Mouse (Mus musculus) neural tube, embryonic 15.5 days (tissue): ENCODE measurements around the gene Mrps21. TPM values are rescaled to one million over a fixed set of nuclear protein-coding genes. Genes with fewer than 3 reads are reported as not detected.

Experiments
- ATAC-seq: fragments of 200-750 bp; cut with Nextera tagmentation; 2 replicates; pipeline ENCODE4 v1.8.0; 2017; ENCODE audit warnings: mild to moderate bottlenecking, moderate TSS enrichment, moderate library complexity; ENCODE audit not compliant: low FRiP score
- H3K27ac ChIP-seq: fragments of 300-500 bp; sonication (generic); replicated peaks from 2 replicates; pipeline ENCODE4 v1.5.1; 2015; ENCODE audit warnings: mild to moderate bottlenecking, inconsistent platforms
- H3K27me3 ChIP-seq: fragments of 300-500 bp; sonication (generic); replicated peaks from 2 replicates; pipeline ENCODE4 v1.6.1; 2015; ENCODE audit warnings: inconsistent platforms
- H3K36me3 ChIP-seq: fragments of 300-500 bp; sonication (generic); 2 replicates; pipeline ENCODE4 v1.6.1; 2015; ENCODE audit warnings: inconsistent platforms
- H3K4me1 ChIP-seq: fragments of 300-500 bp; sonication (generic); 2 replicates; pipeline ENCODE4 v1.6.1; 2015; ENCODE audit warnings: inconsistent platforms
- H3K4me2 ChIP-seq: fragments of 300-500 bp; sonication (generic); 2 replicates; pipeline ENCODE4 v1.6.1; 2015; ENCODE audit warnings: inconsistent platforms, mild to moderate bottlenecking, moderate library complexity
- H3K4me3 ChIP-seq: fragments of 300-500 bp; sonication (generic); replicated peaks from 2 replicates; pipeline ENCODE4 v1.5.1; 2015; ENCODE audit warnings: mild to moderate bottlenecking, inconsistent platforms
- H3K9ac ChIP-seq: fragments of 300-500 bp; sonication (generic); replicated peaks from 2 replicates; pipeline ENCODE4 v1.6.1; 2015; ENCODE audit warnings: mild to moderate bottlenecking, inconsistent platforms
- H3K9me3 ChIP-seq: fragments of 300-500 bp; sonication (generic); replicated peaks from 2 replicates; pipeline ENCODE4 v1.6.1; 2016; ENCODE audit warnings: inconsistent platforms
- WGBS: fragments of 180-500 bp; shearing (Covaris S2); methylation state at CpG from one replicate; pipeline ENCODE4 v1.1.7; 2015; ENCODE audit warnings: mixed read lengths; 5-methylcytosine and 5-hydroxymethylcytosine counted together
- polyA plus RNA-seq: library from polyadenylated mRNA; unstranded; fragments of >200 nt; fragmentation: Nextera tagmentation; extraction: Ambion mirVana; gene quantifications from 2 replicates; pipeline ENCODE4 v1.2.1, GENCODE M21; 2015

Mrps21 gene
- polyA plus RNA-seq, 1 experiment from 2014 or later = 296 TPM

- H3K4me2 ChIP-seq = no peak overlapping the region
- no peak overlapping the region for H3K27ac ChIP-seq
- no peak overlapping the region for H3K9ac ChIP-seq
- no peaks in the 10 kb centered on the region for H3K9me3 ChIP-seq
- no peak overlapping the region for H3K4me3 ChIP-seq
- 82% methylated on average over 3 of the region's 3 CpGs for WGBS
- H3K36me3 ChIP-seq = no peaks in the 10 kb centered on the region
- H3K4me1 ChIP-seq = peaks cover 16% of the 10 kb centered on the region
- H3K27me3 ChIP-seq = no peaks in the 10 kb centered on the region
- ATAC-seq = no peak
Observed at GRCm38 (mm10) chr3:95889664-95890063, 18.3 kb upstream of the Mrps21 start.

- no peaks in the 10 kb centered on the region for H3K36me3 ChIP-seq
- no peak overlapping the region for H3K9ac ChIP-seq
- H3K4me3 ChIP-seq = no peak overlapping the region
- 76% methylated on average over 4 of the region's 4 CpGs for WGBS
- no peaks in the 10 kb centered on the region for H3K27me3 ChIP-seq
- no peak for ATAC-seq
- H3K4me2 ChIP-seq = no peak overlapping the region
- H3K27ac ChIP-seq = no peak overlapping the region
- no peaks in the 10 kb centered on the region for H3K9me3 ChIP-seq
- H3K4me1 ChIP-seq = peaks cover 14% of the 10 kb centered on the region
Observed at GRCm38 (mm10) chr3:95887596-95887995, 16.3 kb upstream of the Mrps21 start.

GRCm38 (mm10) chr3:95884400-95884799 lies 13.1 kb upstream of the Mrps21 start:
- 83% methylated on average over 5 of the region's 5 CpGs for WGBS
- no peaks in the 10 kb centered on the region for H3K27me3 ChIP-seq
- H3K9me3 ChIP-seq = no peaks in the 10 kb centered on the region
- H3K27ac ChIP-seq = no peak overlapping the region
- H3K4me1 ChIP-seq = peaks cover 18% of the 10 kb centered on the region
- no peaks in the 10 kb centered on the region for H3K36me3 ChIP-seq
- no peak for ATAC-seq
- H3K4me2 ChIP-seq = no peak overlapping the region
- no peak overlapping the region for H3K4me3 ChIP-seq
- H3K9ac ChIP-seq = no peak overlapping the region

GRCm38 (mm10) chr3:95882816-95883425 lies 11.6 kb upstream of the Mrps21 start:
- peak overlapping the region; percentile 100 for H3K4me2 ChIP-seq
- WGBS = 3% methylated on average over 24 of the region's 24 CpGs
- no peak for ATAC-seq
- H3K4me3 ChIP-seq = peak overlapping the region; percentile 68
- peaks cover 18% of the 10 kb centered on the region for H3K4me1 ChIP-seq
- H3K9me3 ChIP-seq = no peaks in the 10 kb centered on the region
- no peaks in the 10 kb centered on the region for H3K36me3 ChIP-seq
- peak overlapping the region; percentile 48 for H3K9ac ChIP-seq
- peak overlapping the region; percentile 56; the same call in 1 of the 2 replicates for H3K27ac ChIP-seq
- no peaks in the 10 kb centered on the region for H3K27me3 ChIP-seq

- Histone ChIP-seq H3K27ac (peak within 1 kb of the TSS; percentile 56), H3K9me3 (no peaks in the 10 kb centered on the region), H3K9ac (peak within 1 kb of the TSS; percentile 51), H3K36me3 (no peaks in the 10 kb centered on the region), H3K4me3 (peak within 1 kb of the TSS; percentile 68), H3K27me3 (no peaks in the 10 kb centered on the region), H3K4me2 (peak within 1 kb of the TSS; percentile 100), H3K4me1 (peaks cover 18% of the 10 kb centered on the region)
- under 1% methylated on average over 54 of the region's 66 CpGs for WGBS
- ATAC-seq = peak; percentile 100
Observed at GRCm38 (mm10) chr3:95881979-95882815, 10.9 kb upstream of the Mrps21 start, which contains the start of gene Ciart. TSS of gene Ciart (minus strand) at chr3:95882251.

- H3K27me3 ChIP-seq = no peaks in the 10 kb centered on the region
Observed at GRCm38 (mm10) chr3:95879063-95879462, 7.7 kb upstream of the Mrps21 start.

GRCm38 (mm10) chr3:95872048-95872447 lies 729 bp upstream of the Mrps21 start:
- no peak for ATAC-seq
- H3K27me3 ChIP-seq = no peaks in the 10 kb centered on the region
- peaks cover 21% of the 10 kb centered on the region for H3K36me3 ChIP-seq
- 83% methylated on average over 7 of the region's 7 CpGs for WGBS
- H3K9ac ChIP-seq = peak overlapping the region; percentile 77
- H3K9me3 ChIP-seq = no peaks in the 10 kb centered on the region
- H3K4me2 ChIP-seq = peak overlapping the region; percentile 78
- H3K4me1 ChIP-seq = peaks cover 26% of the 10 kb centered on the region
- peak overlapping the region; percentile 86; the same call in 1 of the 2 replicates for H3K27ac ChIP-seq
- H3K4me3 ChIP-seq = peak overlapping the region; percentile 70

More at GRCm38 (mm10) chr3:95879063-95879462, 7.7 kb upstream of the Mrps21 start:
- Histone ChIP-seq H3K4me1 (peaks cover 18% of the 10 kb centered on the region), H3K9me3 (no peaks in the 10 kb centered on the region), H3K4me3 (no peak overlapping the region), H3K4me2 (no peak overlapping the region), H3K36me3 (no peaks in the 10 kb centered on the region), H3K9ac (no peak overlapping the region), H3K27ac (no peak overlapping the region)
- no peak for ATAC-seq
- WGBS = 95% methylated on average over 4 of the region's 4 CpGs

- peaks cover 26% of the 10 kb centered on the region for H3K36me3 ChIP-seq
- peak overlapping the region; percentile 78 for H3K4me2 ChIP-seq
- peak overlapping the region; percentile 86 for H3K27ac ChIP-seq
- peak overlapping the region; percentile 70 for H3K4me3 ChIP-seq
- ATAC-seq = peak; percentile 48
- WGBS = 8% methylated on average over 15 of the region's 15 CpGs
- no peaks in the 10 kb centered on the region for H3K9me3 ChIP-seq
- peaks cover 26% of the 10 kb centered on the region for H3K4me1 ChIP-seq
- peak overlapping the region; percentile 77 for H3K9ac ChIP-seq
- no peaks in the 10 kb centered on the region for H3K27me3 ChIP-seq
Observed at GRCm38 (mm10) chr3:95870976-95871375, 343 bp downstream of the Mrps21 start.

- Histone ChIP-seq H3K27ac (no peak overlapping the region), H3K27me3 (no peaks in the 10 kb centered on the region), H3K9me3 (no peaks in the 10 kb centered on the region), H3K4me1 (peaks cover 24% of the 10 kb centered on the region), H3K4me2 (no peak overlapping the region), H3K9ac (no peak overlapping the region), H3K36me3 (peaks cover 49% of the 10 kb centered on the region), H3K4me3 (no peak overlapping the region)
- ATAC-seq = no peak
- 98% methylated on average over 2 of the region's 2 CpGs for WGBS
Observed at GRCm38 (mm10) chr3:95867408-95867807, 3.9 kb downstream of the Mrps21 start.

GRCm38 (mm10) chr3:95866071-95866470 lies 5.2 kb downstream of the Mrps21 start:
- Histone ChIP-seq H3K9ac (no peak overlapping the region), H3K4me2 (no peak overlapping the region), H3K27ac (no peak overlapping the region), H3K36me3 (peaks cover 51% of the 10 kb centered on the region), H3K9me3 (no peaks in the 10 kb centered on the region), H3K4me1 (peaks cover 18% of the 10 kb centered on the region), H3K27me3 (no peaks in the 10 kb centered on the region), H3K4me3 (no peak overlapping the region)
- ATAC-seq = no peak
- WGBS = 95% methylated on average over 5 of the region's 5 CpGs

GRCm38 (mm10) chr3:95865571-95865970 lies 5.7 kb downstream of the Mrps21 start:
- peaks cover 14% of the 10 kb centered on the region for H3K4me1 ChIP-seq
- peaks cover 51% of the 10 kb centered on the region for H3K36me3 ChIP-seq
- no peak overlapping the region for H3K4me3 ChIP-seq
- H3K9me3 ChIP-seq = no peaks in the 10 kb centered on the region
- no peak overlapping the region for H3K27ac ChIP-seq
- ATAC-seq = no peak
- H3K4me2 ChIP-seq = no peak overlapping the region
- no peaks in the 10 kb centered on the region for H3K27me3 ChIP-seq
- H3K9ac ChIP-seq = no peak overlapping the region
- 94% methylated on average over 20 of the region's 20 CpGs for WGBS

GRCm38 (mm10) chr3:95865050-95865449 lies 6.3 kb downstream of the Mrps21 start:
- 93% methylated on average over 5 of the region's 5 CpGs for WGBS
- ATAC-seq = no peak
- peaks cover 9% of the 10 kb centered on the region; the same call in 1 of the 2 replicates for H3K4me1 ChIP-seq
- no peak overlapping the region for H3K4me3 ChIP-seq
- no peak overlapping the region for H3K4me2 ChIP-seq
- H3K9ac ChIP-seq = no peak overlapping the region
- H3K27ac ChIP-seq = no peak overlapping the region
- no peaks in the 10 kb centered on the region for H3K9me3 ChIP-seq
- H3K36me3 ChIP-seq = peaks cover 50% of the 10 kb centered on the region
- no peaks in the 10 kb centered on the region for H3K27me3 ChIP-seq
